Mouse (Mus musculus): ENCODE results near the gene Arhgap25. TPM values are rescaled to one million over a fixed set of nuclear protein-coding genes. Genes with fewer than 3 reads are reported as not detected.
"Not testable (repeated sequence)": the region's sequence is repeated elsewhere in the genome, so short reads cannot be mapped to it uniquely, and the experiment has no call there.

Arhgap25 gene
- polyA plus RNA-seq, 1 experiment = 0.39 TPM

- Histone ChIP-seq H3K27ac (ENCODE audit: insufficient read depth, low read length) (no peak overlapping the region), H3K4me3 (replicated peaks; ENCODE audit: insufficient read depth, low read depth, low read length) (no peak overlapping the region), H3K4me1 (ENCODE audit: control insufficient read depth, insufficient read depth, low read length) (no peaks in the 10 kb centered on the region), H3K27me3 (ENCODE audit: control insufficient read depth, insufficient read depth, low read length) (no peaks in the 10 kb centered on the region)
- DNase-seq = no peak
- TF ChIP-seq POLR2A (IDR thresholded peaks at IDR 0.05; ENCODE audit: borderline replicate concordance, insufficient read depth, low read length) (no peak), CTCF (IDR thresholded peaks at IDR 0.05; ENCODE audit: borderline replicate concordance, insufficient read depth, low read depth, low read length) (no peak)
- WGBS = 89% methylated on average over 2 of the region's 2 CpGs
Observed at GRCm38 (mm10) chr6:87523085-87523484, 10.0 kb downstream of the Arhgap25 start.

- TF ChIP-seq CTCF (IDR thresholded peaks at IDR 0.05; ENCODE audit: borderline replicate concordance, insufficient read depth, low read depth, low read length) (peak; percentile 25; the same call in 1 of the 2 replicates), POLR2A (IDR thresholded peaks at IDR 0.05; ENCODE audit: borderline replicate concordance, insufficient read depth, low read length) (no peak)
- H3K27ac ChIP-seq (ENCODE audit: insufficient read depth, low read length) = no peak overlapping the region
- DNase-seq = peak; percentile 13 to 39
- no peaks in the 10 kb centered on the region for H3K4me1 ChIP-seq (ENCODE audit: control insufficient read depth, insufficient read depth, low read length)
- no peaks in the 10 kb centered on the region for H3K27me3 ChIP-seq (ENCODE audit: control insufficient read depth, insufficient read depth, low read length)
- H3K4me3 ChIP-seq (replicated peaks; ENCODE audit: insufficient read depth, low read depth, low read length) = no peak overlapping the region
- WGBS = 27% methylated on average over 3 of the region's 3 CpGs
Observed at GRCm38 (mm10) chr6:87522236-87522635, 10.8 kb downstream of the Arhgap25 start.

- H3K4me3 ChIP-seq (replicated peaks; ENCODE audit: insufficient read depth, low read depth, low read length); DNase-seq; H3K4me1 ChIP-seq (ENCODE audit: control insufficient read depth, insufficient read depth, low read length); H3K27ac ChIP-seq (ENCODE audit: insufficient read depth, low read length); H3K27me3 ChIP-seq (ENCODE audit: control insufficient read depth, insufficient read depth, low read length): not testable (repeated sequence)
- WGBS = 85% methylated on average over 6 of the region's 6 CpGs
Observed at GRCm38 (mm10) chr6:87521705-87522104, 11.4 kb downstream of the Arhgap25 start.

GRCm38 (mm10) chr6:87520572-87520971 lies 12.5 kb downstream of the Arhgap25 start:
- Histone ChIP-seq H3K4me1 (ENCODE audit: control insufficient read depth, insufficient read depth, low read length) (no peaks in the 10 kb centered on the region), H3K27me3 (ENCODE audit: control insufficient read depth, insufficient read depth, low read length) (no peaks in the 10 kb centered on the region), H3K4me3 (replicated peaks; ENCODE audit: insufficient read depth, low read depth, low read length) (no peak overlapping the region), H3K27ac (ENCODE audit: insufficient read depth, low read length) (no peak overlapping the region)
- DNase-seq = no peak
- TF ChIP-seq POLR2A (IDR thresholded peaks at IDR 0.05; ENCODE audit: borderline replicate concordance, insufficient read depth, low read length) (no peak), CTCF (IDR thresholded peaks at IDR 0.05; ENCODE audit: borderline replicate concordance, insufficient read depth, low read depth, low read length) (no peak)
- 90% methylated on average over 8 of the region's 8 CpGs for WGBS

- Histone ChIP-seq H3K27ac (ENCODE audit: insufficient read depth, low read length) (no peak overlapping the region), H3K27me3 (ENCODE audit: control insufficient read depth, insufficient read depth, low read length) (no peaks in the 10 kb centered on the region), H3K4me3 (replicated peaks; ENCODE audit: insufficient read depth, low read depth, low read length) (no peak overlapping the region), H3K4me1 (ENCODE audit: control insufficient read depth, insufficient read depth, low read length) (no peaks in the 10 kb centered on the region)
- no peak for TF ChIP-seq POLR2A (IDR thresholded peaks at IDR 0.05; ENCODE audit: borderline replicate concordance, insufficient read depth, low read length)
- TF ChIP-seq CTCF (IDR thresholded peaks at IDR 0.05; ENCODE audit: borderline replicate concordance, insufficient read depth, low read depth, low read length) = no peak
- 87% methylated on average over 11 of the region's 11 CpGs for WGBS
- no peak for DNase-seq
Observed at GRCm38 (mm10) chr6:87519809-87520208, 13.2 kb downstream of the Arhgap25 start.

GRCm38 (mm10) chr6:87518622-87519021 lies 14.4 kb downstream of the Arhgap25 start:
- TF ChIP-seq POLR2A (IDR thresholded peaks at IDR 0.05; ENCODE audit: borderline replicate concordance, insufficient read depth, low read length) (no peak), CTCF (IDR thresholded peaks at IDR 0.05; ENCODE audit: borderline replicate concordance, insufficient read depth, low read depth, low read length) (no peak)
- Histone ChIP-seq H3K27me3 (ENCODE audit: control insufficient read depth, insufficient read depth, low read length) (no peaks in the 10 kb centered on the region), H3K4me1 (ENCODE audit: control insufficient read depth, insufficient read depth, low read length) (no peaks in the 10 kb centered on the region), H3K27ac (ENCODE audit: insufficient read depth, low read length) (no peak overlapping the region), H3K4me3 (replicated peaks; ENCODE audit: insufficient read depth, low read depth, low read length) (no peak overlapping the region)
- WGBS = 98% methylated on average over 10 of the region's 10 CpGs
- no peak for DNase-seq

GRCm38 (mm10) chr6:87517753-87518409 lies 15.2 kb downstream of the Arhgap25 start:
- Histone ChIP-seq H3K27ac (ENCODE audit: insufficient read depth, low read length) (no peak overlapping the region), H3K27me3 (ENCODE audit: control insufficient read depth, insufficient read depth, low read length) (no peaks in the 10 kb centered on the region), H3K4me1 (ENCODE audit: control insufficient read depth, insufficient read depth, low read length) (no peaks in the 10 kb centered on the region), H3K4me3 (replicated peaks; ENCODE audit: insufficient read depth, low read depth, low read length) (no peak overlapping the region)
- TF ChIP-seq POLR2A (IDR thresholded peaks at IDR 0.05; ENCODE audit: borderline replicate concordance, insufficient read depth, low read length) (no peak), CTCF (IDR thresholded peaks at IDR 0.05; ENCODE audit: borderline replicate concordance, insufficient read depth, low read depth, low read length) (no peak)
- DNase-seq = no peak
- 89% methylated on average over 4 of the region's 4 CpGs for WGBS

- DNase-seq = no peak
- H3K27ac ChIP-seq (ENCODE audit: insufficient read depth, low read length) = no peak overlapping the region
- 90% methylated on average over 4 of the region's 4 CpGs for WGBS
- H3K27me3 ChIP-seq (ENCODE audit: control insufficient read depth, insufficient read depth, low read length) = no peaks in the 10 kb centered on the region
- TF ChIP-seq CTCF (IDR thresholded peaks at IDR 0.05; ENCODE audit: borderline replicate concordance, insufficient read depth, low read depth, low read length) (no peak), POLR2A (IDR thresholded peaks at IDR 0.05; ENCODE audit: borderline replicate concordance, insufficient read depth, low read length) (no peak)
- no peak overlapping the region for H3K4me3 ChIP-seq (replicated peaks; ENCODE audit: insufficient read depth, low read depth, low read length)
- H3K4me1 ChIP-seq (ENCODE audit: control insufficient read depth, insufficient read depth, low read length) = no peaks in the 10 kb centered on the region
Observed at GRCm38 (mm10) chr6:87514321-87514720, 18.7 kb downstream of the Arhgap25 start.
